Mouse (Mus musculus) brain, embryonic 18.5 days (tissue): Measurements from ENCODE around the gene Tpk1.

Source experiments
- DNase-seq: peaks from one replicate; pipeline ENCODE4 v3.0.0-alpha.2; 2012; ENCODE audit warnings: low read depth, low spot score

Tpk1 gene

DNA sequence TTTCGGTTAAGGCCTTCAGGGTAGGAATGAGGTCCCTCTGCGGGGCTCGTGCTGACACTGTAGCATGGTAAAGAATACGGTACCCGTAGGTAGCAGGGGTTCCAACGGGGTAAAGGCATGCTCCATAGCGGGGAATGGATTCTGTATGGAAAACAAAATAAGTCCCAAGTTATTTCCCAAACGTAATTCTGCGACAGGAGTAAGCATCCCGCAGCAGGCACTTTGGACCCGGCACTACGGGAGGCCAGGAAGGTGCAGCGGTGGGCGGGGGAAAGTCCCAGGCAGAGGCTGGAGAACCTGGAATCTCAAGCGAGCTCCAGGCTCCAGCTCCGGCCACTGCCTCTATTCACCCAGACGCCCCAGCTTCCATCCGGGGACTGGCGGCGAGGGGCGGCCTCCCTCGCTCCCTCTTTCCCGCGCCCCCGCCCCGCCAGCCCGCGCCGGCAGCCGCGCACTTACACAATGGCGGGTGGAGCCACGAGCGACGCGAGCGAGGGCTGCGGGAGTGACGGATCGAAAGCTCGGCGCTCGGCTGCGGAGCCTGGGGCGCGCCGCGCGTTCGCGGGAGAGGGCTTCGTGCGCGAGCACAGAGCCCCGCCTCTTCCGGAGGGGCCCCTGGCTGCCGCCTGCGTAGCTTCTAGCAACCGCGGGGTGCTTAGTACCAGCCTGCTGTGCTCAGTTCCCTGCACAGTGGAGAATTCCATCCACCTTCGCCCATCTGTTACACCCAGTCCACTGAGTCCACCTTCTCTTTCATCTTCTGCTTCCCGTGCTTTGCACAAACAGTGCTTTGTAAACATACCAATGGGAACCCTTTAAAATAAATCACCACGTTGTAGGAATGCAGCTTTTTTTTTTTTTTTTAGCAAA is at the start of gene Tpk1:
Gene Tpk1, minus strand, starts transcription at position 602 of the 870 bp plus-strand sequence.
- peak; percentile 93 for DNase-seq

DNA sequence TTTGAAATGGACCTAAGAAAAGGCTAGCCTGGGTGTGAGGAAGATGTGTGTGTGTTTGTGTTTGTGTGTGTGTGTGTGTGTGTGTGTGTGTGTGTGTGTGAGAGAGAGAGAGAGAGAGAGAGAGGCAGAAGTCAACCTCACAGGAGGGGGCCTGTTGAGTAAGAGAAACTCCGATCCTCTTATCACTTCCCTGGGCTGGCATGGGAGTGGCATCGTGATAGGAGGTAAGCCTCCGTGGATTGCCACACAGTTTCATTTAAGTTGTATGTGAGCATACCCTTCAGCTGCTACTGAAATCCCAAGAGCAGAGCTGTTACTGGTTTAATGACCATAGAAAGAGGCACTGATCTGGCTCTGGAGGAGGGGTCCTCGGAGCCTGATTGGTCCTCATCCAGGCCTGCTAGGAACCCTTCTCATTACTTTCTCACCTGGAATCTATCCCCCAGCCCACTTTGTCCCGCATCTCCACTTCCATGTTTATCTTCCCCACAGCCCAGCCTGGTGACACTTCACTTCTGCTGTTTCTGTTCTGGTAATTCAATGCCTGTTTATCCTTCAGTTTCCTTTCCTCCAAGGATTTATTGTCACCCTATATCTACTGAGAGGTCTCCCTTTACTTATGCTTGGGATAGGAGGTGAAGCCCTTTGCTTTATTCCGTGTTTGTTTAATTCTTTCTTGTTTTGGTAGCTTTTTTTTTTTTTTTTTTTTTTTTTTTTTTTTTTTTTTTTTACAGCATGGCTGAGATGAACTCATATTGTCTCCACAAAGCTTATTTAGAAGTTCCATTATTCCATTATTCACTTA is 36.9 kb upstream of the Tpk1 start:
- no peak for DNase-seq

DNA sequence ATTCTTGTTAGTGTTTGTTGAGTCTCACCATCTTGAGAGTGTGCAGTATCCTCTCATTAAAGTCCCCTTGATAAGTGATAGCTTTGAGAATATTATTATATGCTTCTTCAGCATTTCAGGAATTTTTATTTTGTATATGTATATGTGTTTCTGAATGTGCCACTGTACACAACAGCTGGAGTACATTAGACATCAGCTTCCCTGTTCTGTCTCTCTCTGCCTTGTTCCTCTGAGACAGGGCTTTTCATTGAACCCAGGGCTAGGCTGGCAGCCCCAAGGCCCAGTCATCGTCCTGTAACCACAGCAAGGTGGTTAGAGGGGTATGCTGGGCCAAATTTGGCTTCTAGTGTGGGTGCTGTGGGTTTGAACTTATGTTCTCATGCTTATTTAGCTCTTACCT is 25.8 kb upstream of the Tpk1 start:
- no peak for DNase-seq

DNA sequence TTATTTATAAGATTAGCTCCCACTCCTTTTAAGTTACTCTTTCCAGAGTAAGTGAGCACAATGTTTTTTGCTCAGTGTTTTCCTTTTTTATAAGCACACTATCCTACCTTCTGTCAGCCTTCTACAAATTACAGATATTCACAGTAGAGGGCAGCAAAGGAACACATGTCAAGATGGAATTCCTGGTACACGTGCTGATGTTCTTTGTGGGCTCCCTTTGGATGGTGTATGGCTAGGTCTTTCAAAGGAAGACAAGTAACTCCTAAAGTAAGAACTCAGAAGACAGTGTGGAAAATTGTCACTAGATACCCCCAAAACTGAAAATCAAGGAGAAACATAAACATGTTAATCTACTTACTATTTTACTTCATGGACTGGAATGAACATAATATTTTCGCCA is 19.9 kb upstream of the Tpk1 start:
- peak; percentile 49 for DNase-seq

DNA sequence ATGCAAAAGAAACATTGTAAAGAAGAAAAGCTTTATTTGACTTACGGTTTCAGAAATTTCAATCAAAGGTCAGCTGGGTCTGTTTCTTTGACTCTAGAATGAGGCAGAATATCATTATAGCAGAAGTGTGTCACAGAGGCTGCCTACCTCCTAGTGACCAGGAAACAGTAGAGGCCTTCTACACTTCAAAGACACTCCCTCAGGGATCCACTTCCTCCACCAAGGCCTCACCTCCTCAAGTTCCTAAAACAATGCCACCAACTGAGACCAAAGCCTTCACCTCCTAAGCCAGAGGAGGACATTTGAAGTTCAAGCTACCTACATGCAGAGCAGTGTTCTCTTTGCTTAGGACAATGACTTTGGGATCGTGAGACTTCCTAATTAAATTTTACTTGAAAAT is 16.5 kb upstream of the Tpk1 start:
- DNase-seq: no peak

DNA sequence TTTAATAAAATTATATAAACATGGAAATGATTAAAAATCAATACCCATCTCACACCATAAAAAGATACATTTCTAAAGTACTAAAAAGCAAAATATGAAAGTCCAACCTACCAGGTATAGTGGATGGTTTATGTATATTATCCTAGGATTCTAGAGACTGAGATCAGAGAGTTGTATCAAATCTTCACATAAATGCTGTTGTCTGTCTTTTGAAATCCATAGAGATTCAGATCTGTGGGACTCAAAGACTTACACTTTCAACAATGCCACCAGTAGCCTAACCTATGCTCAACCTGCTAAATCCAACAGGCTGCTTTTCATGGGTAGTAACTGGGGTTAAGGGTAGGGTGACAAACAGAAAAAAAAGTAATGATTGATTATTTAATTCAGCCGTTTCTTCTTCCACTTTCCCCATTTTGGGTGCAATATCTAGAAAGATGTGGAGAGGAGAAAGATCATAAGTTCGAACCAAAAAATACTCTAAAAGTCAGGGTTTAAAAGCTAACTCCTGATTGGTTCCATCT is 12.7 kb upstream of the Tpk1 start:
- DNase-seq: no peak

DNA sequence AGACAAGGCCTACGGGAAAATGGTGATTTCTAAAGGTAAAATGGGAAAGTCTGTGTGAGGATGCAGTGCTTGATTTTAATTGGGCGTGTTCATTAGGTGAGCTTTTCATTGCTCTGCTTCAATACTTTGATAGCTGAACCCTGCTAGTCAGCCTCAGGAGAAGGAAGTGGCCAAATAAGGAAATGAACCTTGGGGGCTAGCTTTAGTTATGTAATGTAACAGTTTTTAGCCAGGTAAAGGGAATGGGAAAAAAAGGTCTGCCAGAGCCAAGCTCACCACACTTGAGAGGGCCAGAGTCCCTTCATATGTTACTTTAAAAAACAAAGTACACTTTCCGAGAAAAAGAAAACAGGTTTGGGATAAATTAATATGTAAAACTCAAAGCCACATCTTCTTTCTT is 11.5 kb upstream of the Tpk1 start:
- DNase-seq: no peak

DNA sequence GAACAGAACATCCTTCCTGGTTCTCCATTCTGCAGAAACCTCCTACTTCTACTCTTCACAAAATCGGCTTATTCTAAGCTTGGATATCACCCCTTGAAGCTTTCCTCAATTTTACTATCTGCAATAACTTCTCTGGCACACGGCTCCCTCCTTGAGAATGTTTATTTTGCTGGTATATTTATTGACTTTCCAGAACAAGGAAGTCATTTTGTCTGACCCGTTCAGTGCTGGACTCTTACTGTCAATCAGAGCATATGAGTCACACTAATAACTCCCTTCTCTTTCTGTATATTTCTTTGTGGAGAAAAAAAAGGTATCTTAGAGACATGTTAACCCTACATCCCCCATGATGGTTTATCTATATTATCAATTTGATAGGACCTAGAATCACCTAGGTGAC is 10.1 kb upstream of the Tpk1 start:
- DNase-seq: no peak

DNA sequence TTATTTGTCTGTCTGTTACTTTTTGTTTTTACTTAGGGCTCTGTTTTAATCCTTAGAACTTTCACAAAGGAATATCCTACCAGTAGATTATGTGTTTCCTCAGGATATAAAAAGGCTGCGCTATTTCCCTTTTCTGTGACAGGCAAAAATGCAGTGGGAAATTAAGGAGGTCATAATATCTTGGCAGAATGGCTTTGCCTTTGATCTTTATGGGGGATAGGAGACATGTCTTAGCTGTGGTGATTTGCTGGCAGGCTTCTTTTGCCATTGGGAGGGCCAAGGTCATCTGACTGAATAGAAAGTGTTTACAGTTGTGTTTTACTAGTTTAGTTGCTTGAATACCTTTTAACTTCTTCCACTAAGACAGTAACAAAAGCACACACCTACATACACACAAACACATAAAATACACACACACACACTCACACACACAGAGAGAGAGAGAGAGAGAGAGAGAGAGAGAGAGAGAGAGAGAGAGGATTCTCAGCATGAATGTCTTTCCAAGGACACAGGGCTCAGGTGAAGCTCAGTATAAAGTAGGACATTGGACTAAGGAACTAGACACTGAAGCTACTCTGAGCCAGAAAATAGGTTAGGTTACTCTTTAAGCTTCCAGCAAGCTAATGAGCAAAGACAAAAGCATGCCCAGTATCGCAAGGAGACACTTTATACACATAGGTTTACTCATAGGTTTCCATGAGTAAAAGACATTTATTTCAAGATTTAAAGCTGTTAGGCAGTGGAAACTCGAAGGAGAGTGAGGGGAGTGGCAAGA is 9.1 kb upstream of the Tpk1 start:
- no peak for DNase-seq

DNA sequence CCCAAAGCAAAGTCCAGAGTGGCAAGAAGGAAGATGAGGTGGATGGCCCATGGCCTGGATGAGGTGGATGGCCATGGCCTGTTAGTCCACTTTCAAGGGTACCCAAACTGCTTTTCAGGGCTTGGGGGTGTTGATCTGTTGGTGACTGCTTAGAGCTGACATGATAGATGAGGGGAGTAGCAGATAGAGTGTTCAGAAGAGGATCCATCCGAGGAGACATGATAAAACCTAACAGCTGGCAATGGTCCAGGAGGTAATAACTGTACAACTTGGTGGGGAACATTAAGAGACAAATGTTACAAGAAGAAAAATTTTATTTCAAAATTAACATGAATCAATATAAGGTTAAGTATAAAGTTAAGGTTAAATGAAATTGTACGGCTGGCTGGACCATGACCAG is 4.9 kb upstream of the Tpk1 start:
- DNase-seq: no peak

DNA sequence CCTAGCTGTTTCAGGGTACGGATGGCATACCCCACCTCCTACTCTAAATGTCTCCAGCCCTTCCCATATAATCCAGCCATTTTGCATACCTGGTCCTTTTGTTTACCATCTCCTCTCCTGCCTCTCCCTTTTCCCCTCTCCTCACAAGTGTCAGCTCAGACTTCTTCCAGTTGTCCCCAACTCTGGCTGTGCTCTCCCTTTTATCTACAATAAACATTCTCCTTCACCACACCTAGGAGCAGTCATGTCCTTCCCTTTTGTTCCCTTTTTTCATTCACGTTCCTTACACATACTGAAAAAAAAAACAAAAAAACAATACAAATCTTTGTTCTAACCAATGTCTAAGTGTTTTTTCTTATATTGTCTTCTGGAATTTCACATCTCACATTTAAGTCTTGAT is 1.6 kb upstream of the Tpk1 start:
- no peak for DNase-seq

DNA sequence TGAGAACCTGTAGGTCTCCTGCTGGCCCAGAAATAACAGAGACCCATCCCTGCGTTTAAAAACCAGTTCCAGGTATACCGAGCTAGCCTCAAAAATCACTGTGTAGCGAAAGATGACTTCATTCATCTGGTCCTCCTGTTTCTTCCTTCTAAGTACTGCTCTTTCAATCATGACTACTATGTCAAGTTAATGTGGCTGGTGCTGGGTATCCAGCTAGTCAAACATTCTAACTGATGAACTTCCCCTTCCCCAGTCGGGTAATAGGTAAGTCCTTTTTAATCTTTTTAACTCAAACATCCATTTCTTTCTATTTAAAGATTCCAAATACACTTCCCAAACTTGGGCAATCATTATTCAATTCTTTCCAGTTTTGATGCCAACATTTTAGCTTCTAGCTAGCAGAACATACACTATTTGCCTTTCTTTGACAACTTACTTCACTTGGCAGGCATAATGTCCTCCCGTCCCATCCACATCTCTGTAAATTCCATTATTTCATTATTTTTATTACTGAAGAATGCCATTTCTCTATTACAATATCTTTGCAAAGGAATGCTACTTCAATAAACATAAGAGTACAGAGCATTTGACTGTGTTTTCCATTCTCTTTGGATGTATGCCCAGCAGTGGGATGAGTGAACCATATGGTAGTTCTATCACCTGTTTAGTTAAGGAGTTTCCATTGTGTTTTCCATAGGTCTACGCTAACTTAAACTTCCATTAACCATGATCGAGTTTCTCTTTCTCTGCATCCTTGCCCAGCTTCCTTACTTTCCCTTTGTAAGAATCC is 728 bp upstream of the Tpk1 start:
- DNase-seq: no peak

DNA sequence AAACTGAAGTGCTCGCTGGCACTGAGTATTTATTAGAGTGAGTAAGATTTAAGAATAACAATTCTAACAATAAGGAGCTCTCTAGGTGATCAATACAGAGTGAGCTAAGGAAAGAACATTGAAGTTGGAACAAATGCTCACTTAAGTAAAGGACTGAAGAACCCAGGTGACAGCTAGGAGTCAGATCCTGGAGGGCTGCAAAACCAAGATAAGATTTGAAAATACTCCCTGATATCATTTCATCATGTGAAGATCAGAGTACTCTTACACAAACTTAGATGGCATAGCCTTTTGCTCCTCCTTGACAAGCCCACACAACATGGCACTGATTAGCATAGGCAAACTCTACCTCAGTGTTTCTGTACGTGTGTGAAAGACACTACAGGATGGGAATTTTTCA is 4.3 kb downstream of the Tpk1 start:
- DNase-seq: no peak

DNA sequence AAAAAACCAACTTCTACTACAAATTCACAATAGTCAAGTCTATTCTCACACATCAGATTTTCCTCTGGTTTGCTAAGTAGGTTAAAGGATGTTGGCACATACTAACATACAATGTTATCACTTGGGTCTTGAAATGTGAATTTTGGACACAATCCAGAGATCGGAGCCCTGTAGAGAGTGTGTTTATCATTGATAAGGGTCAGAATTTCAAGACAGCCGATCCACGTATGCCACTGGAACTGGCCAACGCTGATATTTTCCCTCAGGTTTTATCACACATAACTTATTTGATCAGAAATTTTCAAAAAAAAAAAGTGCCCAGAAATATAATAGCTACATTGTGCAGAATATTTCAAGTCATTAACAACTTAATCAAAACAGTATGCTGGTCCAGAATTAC is 7.8 kb downstream of the Tpk1 start:
- DNase-seq: no peak

DNA sequence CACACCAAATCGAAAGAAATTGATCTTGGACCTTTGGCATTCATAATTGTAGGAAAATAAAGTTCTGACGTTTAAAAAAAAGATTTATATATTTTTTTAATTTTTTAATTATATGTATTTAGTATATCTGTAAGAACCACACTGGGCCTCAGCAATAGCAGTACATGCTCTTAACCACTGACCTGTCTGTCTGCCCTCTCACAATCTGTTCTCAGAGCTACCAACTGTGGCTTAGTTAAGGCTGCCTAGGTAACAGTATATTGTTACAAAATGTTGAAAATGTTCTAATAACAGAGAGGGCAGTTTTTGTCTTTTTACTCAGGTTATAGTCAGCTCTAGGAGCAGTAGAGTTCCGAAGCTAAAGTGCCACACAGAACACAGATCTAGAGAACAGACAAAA is 8.2 kb downstream of the Tpk1 start:
- DNase-seq: no peak

DNA sequence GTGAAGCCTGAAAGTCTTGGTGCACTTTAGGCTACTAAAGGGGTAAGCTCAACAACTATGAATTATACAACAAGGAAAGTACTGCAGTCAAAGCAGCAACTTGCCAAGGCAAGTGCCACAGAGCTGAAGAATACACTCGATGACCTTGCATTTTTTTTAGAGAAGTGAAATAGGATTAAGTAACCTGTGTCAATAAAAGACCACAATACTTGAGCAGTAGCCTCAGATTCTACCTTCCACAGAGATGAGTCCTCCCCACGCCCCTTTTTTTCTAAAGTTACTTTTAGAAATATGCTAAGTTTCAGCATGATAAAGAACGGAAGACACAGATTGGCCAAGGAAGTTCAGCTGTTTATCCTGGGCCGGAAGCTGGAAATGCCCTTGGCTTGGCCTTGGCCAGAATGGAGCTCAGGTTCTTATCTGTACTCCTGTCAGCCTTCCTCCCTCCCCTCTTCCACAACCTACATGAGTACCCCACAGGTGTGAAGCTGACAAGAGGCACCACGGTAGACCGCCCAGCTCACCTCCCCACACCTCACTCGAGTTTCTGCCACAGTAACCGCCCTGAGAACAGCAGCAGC is 11.1 kb downstream of the Tpk1 start:
- DNase-seq: no peak

DNA sequence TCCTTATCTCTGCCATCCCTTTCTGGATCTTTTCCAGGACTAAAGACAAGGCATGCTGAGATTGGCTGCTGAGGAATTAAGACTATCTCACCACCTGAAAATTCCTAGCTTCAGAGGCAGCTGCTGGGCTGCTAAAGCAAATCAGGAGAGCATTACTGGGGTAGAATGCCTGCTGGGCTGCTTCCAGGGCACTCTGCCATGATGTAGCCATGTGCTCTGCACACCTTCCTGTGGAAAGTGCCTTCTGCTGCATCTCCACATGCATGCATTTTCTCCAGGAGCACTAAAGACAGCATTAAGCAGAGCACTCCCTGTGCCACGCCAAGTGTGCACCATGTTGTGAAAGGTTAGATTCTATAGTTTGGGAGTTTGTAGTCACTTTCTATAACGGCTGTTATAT is 16.6 kb downstream of the Tpk1 start:
- no peak for DNase-seq

DNA sequence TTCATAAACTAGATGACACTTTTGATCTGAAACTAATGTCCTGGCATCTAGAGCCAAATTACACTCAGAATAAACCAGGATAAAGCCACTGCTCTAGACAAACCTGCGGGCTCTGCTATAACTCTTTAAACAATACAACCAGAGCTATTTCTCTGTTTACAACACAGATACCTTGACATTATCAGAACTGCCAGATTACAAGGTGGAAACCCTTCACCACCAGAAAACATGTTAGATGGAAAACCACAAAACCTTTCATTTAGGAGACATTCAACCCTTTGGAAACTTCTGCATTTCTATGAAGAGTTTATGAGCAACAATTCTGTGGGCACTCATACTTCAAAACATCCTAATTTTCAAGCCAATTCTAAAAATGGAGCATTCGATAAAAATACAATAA is 20.4 kb downstream of the Tpk1 start:
- no peak for DNase-seq

DNA sequence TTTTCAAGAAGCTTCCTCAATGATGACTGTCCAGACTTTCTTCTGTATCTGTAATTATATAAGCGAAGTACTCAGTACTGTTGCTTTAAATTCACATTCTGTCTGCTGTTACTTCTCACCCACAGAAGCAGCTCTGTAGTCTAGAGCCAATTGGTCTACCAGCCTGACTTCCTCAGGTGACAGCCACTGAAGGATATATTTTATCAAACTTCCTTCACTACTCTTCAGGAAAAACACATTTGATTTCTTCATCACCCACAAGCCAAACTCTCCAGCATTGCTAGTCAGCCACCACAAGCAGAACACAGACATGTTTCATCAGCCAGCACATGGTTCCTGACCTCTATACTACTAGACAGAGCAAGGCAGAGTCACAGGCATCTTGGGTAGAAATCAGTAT is 21.0 kb downstream of the Tpk1 start:
- DNase-seq: no peak

DNA sequence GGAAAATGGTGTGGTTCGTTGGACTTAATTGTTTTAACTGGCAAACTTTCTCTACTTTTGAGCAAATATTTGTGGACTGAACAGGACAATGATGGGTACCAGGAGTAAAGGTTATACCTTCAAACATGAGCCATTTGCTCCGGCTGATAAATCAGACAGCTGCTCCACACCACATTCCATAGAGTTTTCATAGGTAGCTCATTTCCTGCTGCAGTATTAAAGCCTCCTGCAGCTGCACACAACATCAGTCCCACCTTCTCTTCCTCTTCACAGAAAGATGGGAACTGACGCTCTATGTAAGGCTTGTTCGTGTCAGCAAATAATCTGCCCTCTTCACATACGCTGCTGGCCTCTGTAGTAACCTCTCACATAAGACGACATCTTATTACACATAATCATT is 22.4 kb downstream of the Tpk1 start:
- DNase-seq: no peak

DNA sequence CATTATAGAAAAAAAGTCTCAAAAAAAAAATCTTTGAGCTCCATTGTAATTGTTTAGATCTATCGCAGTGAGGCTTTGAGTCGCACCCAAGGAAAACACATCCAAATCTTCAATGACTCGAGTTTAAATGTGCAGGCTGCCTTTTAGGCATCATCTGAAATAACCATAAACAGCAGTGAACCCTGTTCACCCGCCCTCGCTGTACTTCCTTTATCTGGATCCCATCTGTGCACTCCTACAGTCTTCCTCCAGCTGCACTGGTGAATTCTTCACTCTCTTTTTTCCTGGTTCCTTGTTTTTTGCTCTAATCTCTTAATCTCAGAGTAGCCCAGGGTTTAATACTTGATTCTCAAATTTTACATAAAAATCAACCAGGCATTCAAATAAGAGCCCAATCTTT is 23.7 kb downstream of the Tpk1 start:
- DNase-seq: no peak
